Mouse (Mus musculus): Measurements from ENCODE around the gene Pcyox1.
A peak's percentile ranks its signal among the peaks of the same experiment; 100 is the strongest.

The Pcyox1 gene

GRCm38 (mm10) chr6:86396581-86397256 is at the start of gene Pcyox1:
Gene Pcyox1, minus strand, starts transcription at chr6:86397154.
- DNase-seq: peak; percentile 90

- DNase-seq: no peak
These were observed 48.6 kb upstream of the Pcyox1 start for GRCm38 (mm10) chr6:86445551-86445950.

- DNase-seq: no peak
These were observed 44.6 kb upstream of the Pcyox1 start for GRCm38 (mm10) chr6:86441571-86441970.

GRCm38 (mm10) chr6:86439531-86439930 is 42.6 kb upstream of the Pcyox1 start:
- DNase-seq: no peak

GRCm38 (mm10) chr6:86439119-86439496 is 42.2 kb upstream of the Pcyox1 start:
- DNase-seq: no peak

- peak; percentile 95 for DNase-seq
These were observed 41.5 kb upstream of the Pcyox1 start, which contains the start of gene C87436 for GRCm38 (mm10) chr6:86438272-86439118. Gene C87436, plus strand, starts transcription at chr6:86438374.

GRCm38 (mm10) chr6:86437711-86438110 is 40.8 kb upstream of the Pcyox1 start:
- peak; percentile 65 for DNase-seq

GRCm38 (mm10) chr6:86433696-86434095 is 36.7 kb upstream of the Pcyox1 start:
- DNase-seq: no peak

GRCm38 (mm10) chr6:86431531-86431930 is 34.6 kb upstream of the Pcyox1 start:
- no peak for DNase-seq

- no peak for DNase-seq
These were observed 29.4 kb upstream of the Pcyox1 start, which contains the start of gene Gm44790 for GRCm38 (mm10) chr6:86426358-86426757. Gene Gm44790, plus strand, starts transcription at chr6:86426658.

- DNase-seq: no peak
These were observed 23.5 kb upstream of the Pcyox1 start for GRCm38 (mm10) chr6:86420491-86420890.

GRCm38 (mm10) chr6:86419239-86419638 is 22.3 kb upstream of the Pcyox1 start:
- DNase-seq: no peak

GRCm38 (mm10) chr6:86418711-86419110 is 21.8 kb upstream of the Pcyox1 start:
- DNase-seq: no peak

GRCm38 (mm10) chr6:86406306-86406705 is 9.4 kb upstream of the Pcyox1 start:
- DNase-seq: no peak

- no peak for DNase-seq
These were observed 8.0 kb upstream of the Pcyox1 start for GRCm38 (mm10) chr6:86404996-86405395.

- peak; percentile 99 for DNase-seq
These were observed 7.3 kb upstream of the Pcyox1 start, which contains the start of gene Tia1 for GRCm38 (mm10) chr6:86404100-86404861. Gene Tia1, plus strand, starts transcription at chr6:86404219.

GRCm38 (mm10) chr6:86403728-86404099 is 6.8 kb upstream of the Pcyox1 start:
- no peak for DNase-seq

GRCm38 (mm10) chr6:86402681-86403607 is 6.0 kb upstream of the Pcyox1 start:
- DNase-seq: no peak

GRCm38 (mm10) chr6:86400972-86401371 is 4.0 kb upstream of the Pcyox1 start:
- DNase-seq: peak; percentile 57

GRCm38 (mm10) chr6:86399995-86400394 is 3.0 kb upstream of the Pcyox1 start:
- no peak for DNase-seq

GRCm38 (mm10) chr6:86398986-86399385 is 2.0 kb upstream of the Pcyox1 start:
- DNase-seq: no peak
